Mouse (Mus musculus): ENCODE data around the gene Ubash3b. TPM values are rescaled to one million over a fixed set of nuclear protein-coding genes. Genes with fewer than 3 reads are reported as not detected.
A peak's percentile ranks its signal among the peaks of the same experiment; 100 is the strongest.

Gene Ubash3b
- polyA plus RNA-seq, 1 experiment from 2014 or later, result 5.7 TPM

DNA sequence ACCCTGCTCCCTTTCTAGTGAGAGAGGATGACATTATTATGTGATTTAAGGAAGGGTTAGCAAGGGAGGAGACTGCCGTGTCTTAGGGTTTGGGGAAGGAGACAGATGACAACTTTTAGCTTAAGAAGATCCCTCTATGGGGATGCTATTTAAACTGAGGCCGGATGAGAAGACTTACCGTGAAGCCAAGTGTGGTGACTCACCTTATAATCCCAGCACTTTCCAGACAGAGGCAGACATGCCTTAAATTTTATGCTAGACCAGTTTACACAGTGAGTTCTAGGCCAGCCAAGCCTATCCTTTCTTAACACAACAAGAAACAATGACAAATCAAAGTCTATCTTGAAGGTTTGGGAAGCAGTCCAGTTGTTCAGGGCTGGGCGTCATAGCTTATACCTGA is 26.4 kb upstream of the Ubash3b start:
- Histone ChIP-seq H3K4me2 (no peak overlapping the region), H3K27me3 (no peaks in the 10 kb centered on the region), H3K9ac (no peak overlapping the region), H3K36me3 (replicated peaks) (no peaks in the 10 kb centered on the region), H3K27ac (replicated peaks) (no peak overlapping the region), H3K4me1 (replicated peaks) (0 out of 2 replicates have a peak, but pooled peaks cover 4% of the 10 kb centered on the region), H3K4me3 (replicated peaks) (no peak overlapping the region), H3K9me3 (replicated peaks) (no peaks in the 10 kb centered on the region)
- no peak for ATAC-seq (ENCODE audit: insufficient read depth)
- 67% methylated on average over 4 of the region's 4 CpGs for WGBS (ENCODE audit: insufficient replicate concordance)

DNA sequence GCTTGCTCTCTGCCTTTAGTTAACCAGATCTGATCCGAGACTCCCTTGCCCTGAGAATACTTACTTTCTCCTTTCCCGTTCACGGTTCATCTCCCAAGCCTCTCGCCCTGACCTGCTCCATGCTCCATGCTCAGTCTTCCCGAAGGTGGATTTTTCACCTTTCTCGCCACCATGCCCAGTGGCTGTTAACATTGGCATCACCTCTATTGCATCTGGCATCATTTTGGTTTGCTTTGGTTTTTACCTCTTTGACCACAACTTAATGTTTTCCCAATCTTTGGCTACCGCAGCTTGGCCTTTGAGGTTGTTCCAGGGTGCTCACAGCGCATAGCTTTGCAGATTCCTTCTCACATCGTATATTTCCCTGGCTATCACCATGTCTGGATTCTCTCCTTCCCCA is 26.0 kb upstream of the Ubash3b start:
- H3K27me3 ChIP-seq, result no peaks in the 10 kb centered on the region
- no peak overlapping the region for H3K9ac ChIP-seq
- H3K4me2 ChIP-seq, result no peak overlapping the region
- WGBS (ENCODE audit: insufficient replicate concordance), result 78% methylated on average over 9 of the region's 9 CpGs
- no peak for ATAC-seq (ENCODE audit: insufficient read depth)
- H3K36me3 ChIP-seq (replicated peaks), result no peaks in the 10 kb centered on the region
- H3K4me1 ChIP-seq (replicated peaks), result 0 out of 2 replicates have a peak, but pooled peaks cover 4% of the 10 kb centered on the region
- H3K27ac ChIP-seq (replicated peaks), result no peak overlapping the region
- H3K9me3 ChIP-seq (replicated peaks), result no peaks in the 10 kb centered on the region
- H3K4me3 ChIP-seq (replicated peaks), result no peak overlapping the region

DNA sequence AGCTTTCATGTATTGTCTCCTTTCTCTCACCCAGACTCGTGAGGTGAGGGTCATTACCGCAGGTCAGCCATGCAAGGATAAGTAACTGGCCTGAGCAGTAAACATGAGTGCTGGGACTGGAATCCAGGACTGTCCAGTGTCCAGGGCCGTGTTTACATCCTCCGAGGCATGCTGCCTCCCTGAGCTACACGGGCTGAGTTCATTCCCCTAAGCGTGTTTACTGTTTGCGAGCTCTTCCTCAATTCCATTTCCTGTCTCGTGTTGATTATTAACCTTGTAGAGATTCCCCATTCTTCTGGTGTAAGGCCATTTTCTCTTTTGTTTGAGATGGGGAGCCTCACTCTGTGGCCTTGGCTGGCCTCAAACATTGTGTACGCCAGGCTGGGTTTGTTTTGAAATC is 23.8 kb upstream of the Ubash3b start:
- Histone ChIP-seq H3K27ac (replicated peaks) (no peak overlapping the region), H3K9ac (no peak overlapping the region), H3K36me3 (replicated peaks) (no peaks in the 10 kb centered on the region), H3K4me1 (replicated peaks) (0 out of 2 replicates have a peak, but pooled peaks cover 4% of the 10 kb centered on the region), H3K27me3 (no peaks in the 10 kb centered on the region), H3K4me3 (replicated peaks) (no peak overlapping the region), H3K9me3 (replicated peaks) (no peaks in the 10 kb centered on the region), H3K4me2 (no peak overlapping the region)
- no peak for ATAC-seq (ENCODE audit: insufficient read depth)
- WGBS (ENCODE audit: insufficient replicate concordance), result 43% methylated on average over 9 of the region's 9 CpGs

DNA sequence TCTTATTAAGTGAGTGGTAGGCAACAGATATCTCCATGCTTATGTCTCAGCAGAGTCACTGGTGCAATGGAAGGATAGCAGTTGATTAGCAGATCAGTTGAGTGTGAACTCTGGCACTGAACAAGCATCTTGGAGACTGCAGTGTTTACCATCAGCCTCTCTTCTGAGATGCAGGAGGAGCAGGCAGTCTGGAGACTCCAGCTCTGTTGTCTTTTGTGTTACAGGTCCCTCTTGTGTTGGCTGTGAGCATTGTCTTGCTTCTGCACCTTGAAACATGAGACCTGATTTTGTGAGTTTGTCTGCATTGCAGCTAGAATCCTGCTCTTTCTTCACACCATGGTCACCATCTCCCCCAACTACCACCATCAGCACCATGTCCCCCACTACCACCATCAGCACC is 21.1 kb upstream of the Ubash3b start:
- ATAC-seq (ENCODE audit: insufficient read depth), result no peak
- Histone ChIP-seq H3K4me1 (replicated peaks) (0 out of 2 replicates have a peak, but pooled peaks cover 4% of the 10 kb centered on the region), H3K36me3 (replicated peaks) (no peaks in the 10 kb centered on the region), H3K9me3 (replicated peaks) (no peaks in the 10 kb centered on the region), H3K9ac (no peak overlapping the region), H3K4me2 (no peak overlapping the region), H3K4me3 (replicated peaks) (no peak overlapping the region), H3K27ac (replicated peaks) (no peak overlapping the region), H3K27me3 (no peaks in the 10 kb centered on the region)

DNA sequence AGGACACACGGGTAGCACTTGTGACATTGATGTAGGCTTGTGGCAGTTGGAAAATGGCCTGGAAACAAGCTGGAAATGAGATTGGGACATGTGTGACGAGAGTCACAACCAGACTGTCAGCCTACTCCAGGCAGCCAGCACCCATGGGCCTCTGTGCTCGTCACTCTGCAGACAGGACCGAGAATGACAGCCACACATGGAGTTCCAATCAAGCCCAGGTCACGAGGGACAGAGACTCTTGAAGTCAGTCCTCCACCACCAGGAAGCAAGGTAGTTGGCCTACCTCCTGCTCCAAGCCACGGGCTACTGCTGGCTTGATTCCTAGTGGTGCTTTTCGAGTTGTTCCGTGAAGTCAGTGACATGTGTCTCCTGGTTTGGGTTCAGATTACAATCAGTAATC is 20.3 kb upstream of the Ubash3b start:
- WGBS (ENCODE audit: insufficient replicate concordance), result 44% methylated on average over 8 of the region's 8 CpGs
- Histone ChIP-seq H3K4me1 (replicated peaks) (0 out of 2 replicates have a peak, but pooled peaks cover 4% of the 10 kb centered on the region), H3K36me3 (replicated peaks) (no peaks in the 10 kb centered on the region), H3K27ac (replicated peaks) (no peak overlapping the region), H3K9me3 (replicated peaks) (no peaks in the 10 kb centered on the region), H3K9ac (no peak overlapping the region), H3K4me3 (replicated peaks) (no peak overlapping the region), H3K27me3 (no peaks in the 10 kb centered on the region), H3K4me2 (no peak overlapping the region)
- no peak for ATAC-seq (ENCODE audit: insufficient read depth)

DNA sequence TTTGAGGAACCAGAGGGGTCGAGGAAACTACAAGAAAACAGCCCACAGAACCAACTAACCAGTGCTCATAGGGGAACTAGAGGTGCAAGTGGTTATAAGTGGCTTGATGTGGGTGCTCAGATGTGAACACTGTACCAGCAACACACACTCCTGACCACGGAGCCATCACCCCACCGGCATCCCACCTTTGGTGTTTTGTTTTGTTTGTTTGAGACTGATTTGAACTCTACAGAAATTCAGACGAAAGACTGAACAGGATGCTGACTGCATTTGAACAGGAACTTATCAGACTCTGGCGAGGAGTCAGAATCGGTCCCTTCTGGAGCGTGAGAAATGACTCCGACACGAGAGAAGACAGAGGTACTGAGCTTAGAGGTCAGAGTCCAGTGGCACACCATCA is 19.9 kb upstream of the Ubash3b start:
- Histone ChIP-seq H3K9ac (no peak overlapping the region), H3K9me3 (replicated peaks) (no peaks in the 10 kb centered on the region), H3K4me3 (replicated peaks) (no peak overlapping the region), H3K4me1 (replicated peaks) (0 out of 2 replicates have a peak, but pooled peaks cover 4% of the 10 kb centered on the region), H3K27me3 (no peaks in the 10 kb centered on the region), H3K36me3 (replicated peaks) (no peaks in the 10 kb centered on the region), H3K4me2 (no peak overlapping the region), H3K27ac (replicated peaks) (no peak overlapping the region)
- 39% methylated on average over 9 of the region's 9 CpGs for WGBS (ENCODE audit: insufficient replicate concordance)
- ATAC-seq (ENCODE audit: insufficient read depth), result no peak

DNA sequence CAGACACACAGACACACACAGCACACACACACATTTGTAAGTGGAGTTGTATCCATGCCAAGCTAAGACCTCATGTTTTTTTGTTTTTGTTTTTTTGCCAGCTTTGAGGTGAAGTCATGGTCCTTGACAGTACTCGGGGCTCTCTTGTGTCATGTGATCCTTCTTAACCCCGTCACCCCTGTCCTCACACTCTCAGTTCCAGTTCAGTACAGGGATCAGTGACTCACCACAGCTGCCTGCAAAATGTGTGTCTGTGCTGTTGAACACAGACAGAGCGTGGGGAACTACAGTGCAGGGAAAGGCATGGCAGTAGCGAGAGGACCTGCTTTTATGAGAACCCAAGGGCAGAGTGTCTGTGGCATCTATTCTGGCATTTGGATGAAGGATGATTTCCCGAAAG is 17.6 kb upstream of the Ubash3b start:
- Histone ChIP-seq H3K9ac (no peak overlapping the region), H3K9me3 (replicated peaks) (no peaks in the 10 kb centered on the region), H3K4me3 (replicated peaks) (no peak overlapping the region), H3K27ac (replicated peaks) (no peak overlapping the region), H3K4me2 (no peak overlapping the region), H3K36me3 (replicated peaks) (no peaks in the 10 kb centered on the region), H3K27me3 (peaks cover 4% of the 10 kb centered on the region; the same call in 1 of the 2 replicates), H3K4me1 (replicated peaks) (no peaks in the 10 kb centered on the region)
- no peak for ATAC-seq (ENCODE audit: insufficient read depth)
- WGBS (ENCODE audit: insufficient replicate concordance), result 67% methylated on average over 5 of the region's 5 CpGs

DNA sequence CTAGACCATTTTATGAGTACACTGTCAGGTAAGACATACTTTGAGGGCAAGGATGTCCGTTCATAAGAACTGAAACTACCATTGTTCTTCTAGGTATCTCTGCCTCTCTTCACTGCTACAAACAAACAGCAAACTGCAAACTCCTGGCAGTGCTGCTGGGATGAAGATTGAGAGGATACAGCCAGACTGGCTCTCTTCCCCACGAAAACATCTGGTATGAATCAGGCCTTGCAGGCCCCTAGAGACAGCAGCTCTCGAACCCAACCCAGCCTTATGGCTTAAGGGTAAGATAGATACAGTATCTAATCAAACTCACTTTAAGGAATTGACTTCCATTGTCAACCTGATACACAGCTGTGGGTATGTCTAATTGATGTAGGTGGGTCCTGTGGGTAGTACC is 11.7 kb upstream of the Ubash3b start:
- Histone ChIP-seq H3K27ac (replicated peaks) (no peak overlapping the region), H3K4me1 (replicated peaks) (peaks cover 40% of the 10 kb centered on the region), H3K4me2 (no peak overlapping the region), H3K9ac (no peak overlapping the region), H3K4me3 (replicated peaks) (no peak overlapping the region), H3K36me3 (replicated peaks) (no peaks in the 10 kb centered on the region), H3K9me3 (replicated peaks) (no peaks in the 10 kb centered on the region), H3K27me3 (peaks cover 5% of the 10 kb centered on the region; the same call in 1 of the 2 replicates)
- 43% methylated on average over 3 of the region's 3 CpGs for WGBS (ENCODE audit: insufficient replicate concordance)
- ATAC-seq (ENCODE audit: insufficient read depth), result no peak

DNA sequence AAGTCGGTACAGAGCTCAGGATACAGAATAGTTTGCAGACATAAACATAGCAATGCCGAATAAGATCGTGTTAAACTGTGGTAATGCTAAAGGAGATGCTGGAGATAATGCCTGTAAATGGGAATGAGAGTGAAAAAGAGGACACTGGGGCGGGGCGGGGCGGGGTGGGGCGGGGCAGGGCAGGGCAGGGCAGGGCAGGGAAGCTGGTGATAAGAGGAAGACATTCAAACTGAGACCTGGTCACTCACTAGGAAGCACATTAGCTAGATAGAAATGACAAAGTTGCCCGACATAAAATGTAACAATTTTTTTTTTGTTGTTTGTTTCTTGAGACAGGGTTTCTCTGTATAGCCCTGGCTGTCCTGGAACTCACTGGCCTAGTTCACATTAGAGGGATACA is 10.9 kb upstream of the Ubash3b start:
- Histone ChIP-seq H3K4me3 (replicated peaks) (no peak overlapping the region), H3K4me1 (replicated peaks) (peaks cover 42% of the 10 kb centered on the region), H3K9me3 (replicated peaks) (no peaks in the 10 kb centered on the region), H3K4me2 (peak overlapping the region; percentile 31), H3K27ac (replicated peaks) (no peak overlapping the region), H3K27me3 (peaks cover 5% of the 10 kb centered on the region; the same call in 1 of the 2 replicates), H3K36me3 (replicated peaks) (no peaks in the 10 kb centered on the region), H3K9ac (no peak overlapping the region)
- ATAC-seq (ENCODE audit: insufficient read depth), result peak; percentile 64; the same call in 1 of the 2 replicates
- WGBS (ENCODE audit: insufficient replicate concordance), result 30% methylated on average over 8 of the region's 8 CpGs

DNA sequence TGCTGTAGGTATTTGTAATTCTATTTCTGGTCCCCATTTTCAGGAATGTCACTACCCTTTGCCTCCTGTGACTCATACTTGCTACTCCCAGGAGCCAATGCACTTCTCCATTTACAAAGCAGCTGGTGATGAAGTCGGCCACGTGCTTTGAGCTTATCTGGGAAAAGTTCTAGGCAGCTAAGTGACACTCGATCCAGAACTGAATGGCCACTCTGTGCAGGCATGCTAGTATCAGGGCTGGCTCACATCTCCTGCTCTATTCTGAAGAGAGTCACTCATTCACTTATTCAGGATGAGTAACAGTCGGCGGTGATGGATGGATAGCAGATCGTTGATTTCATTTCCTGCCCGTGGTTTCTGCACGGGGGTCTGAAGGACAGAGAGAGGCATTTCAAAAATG is 8.5 kb upstream of the Ubash3b start:
- no peak overlapping the region for H3K4me3 ChIP-seq (replicated peaks)
- H3K4me1 ChIP-seq (replicated peaks), result peaks cover 45% of the 10 kb centered on the region
- H3K9ac ChIP-seq, result no peak overlapping the region
- H3K27ac ChIP-seq (replicated peaks), result no peak overlapping the region
- H3K36me3 ChIP-seq (replicated peaks), result no peaks in the 10 kb centered on the region
- H3K9me3 ChIP-seq (replicated peaks), result no peaks in the 10 kb centered on the region
- no peak for ATAC-seq (ENCODE audit: insufficient read depth)
- no peak overlapping the region for H3K4me2 ChIP-seq
- H3K27me3 ChIP-seq, result peaks cover 5% of the 10 kb centered on the region; the same call in 1 of the 2 replicates
- WGBS (ENCODE audit: insufficient replicate concordance), result 14% methylated on average over 8 of the region's 8 CpGs

DNA sequence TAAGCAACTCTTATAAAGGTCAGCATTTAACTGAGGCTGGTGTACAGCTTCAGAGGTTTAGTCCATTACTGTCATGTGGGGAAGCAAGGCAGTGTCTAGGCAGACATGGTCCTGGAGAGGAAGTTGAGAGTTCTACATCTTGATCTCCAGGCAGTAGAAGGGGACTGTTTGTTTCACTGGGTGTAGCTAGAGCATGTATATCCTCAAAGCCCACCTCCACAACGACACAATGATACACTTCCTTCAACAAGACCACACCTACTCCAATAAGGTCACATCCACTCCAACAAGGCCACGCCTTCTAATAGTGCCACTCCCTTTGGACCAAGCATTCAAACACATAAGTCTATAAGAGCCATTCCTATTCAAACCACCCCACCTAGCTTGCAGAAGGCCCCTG is 7.2 kb upstream of the Ubash3b start:
- no peaks in the 10 kb centered on the region for H3K9me3 ChIP-seq (replicated peaks)
- no peaks in the 10 kb centered on the region for H3K36me3 ChIP-seq (replicated peaks)
- 29% methylated on average over 2 of the region's 2 CpGs for WGBS (ENCODE audit: insufficient replicate concordance)
- H3K4me3 ChIP-seq (replicated peaks), result no peak overlapping the region
- no peak overlapping the region for H3K4me2 ChIP-seq
- no peak overlapping the region for H3K27ac ChIP-seq (replicated peaks)
- H3K9ac ChIP-seq, result no peak overlapping the region
- ATAC-seq (ENCODE audit: insufficient read depth), result no peak
- H3K27me3 ChIP-seq, result no peaks in the 10 kb centered on the region; the same call in 1 of the 2 replicates
- peaks cover 43% of the 10 kb centered on the region for H3K4me1 ChIP-seq (replicated peaks)

DNA sequence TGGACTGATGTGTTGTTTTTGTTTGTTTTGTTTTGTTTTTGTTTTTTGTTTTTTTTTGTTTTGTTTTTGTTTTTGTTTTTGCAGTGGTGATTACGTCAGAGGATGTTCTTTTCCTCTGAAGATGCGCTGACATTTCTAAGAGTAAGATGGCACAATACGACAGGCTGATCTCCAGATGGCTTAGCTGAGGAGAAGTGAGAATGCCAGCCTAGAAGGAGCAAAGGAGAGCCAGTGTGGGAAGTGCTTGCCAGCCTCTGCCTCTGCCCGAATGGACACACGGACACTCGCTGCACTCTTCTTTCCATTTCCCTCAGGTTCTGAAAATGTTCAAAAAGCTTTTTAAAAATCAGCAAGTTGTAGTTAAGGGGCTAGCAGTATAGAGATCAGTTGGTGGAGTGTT is 6.7 kb upstream of the Ubash3b start:
- H3K27me3 ChIP-seq, result no peaks in the 10 kb centered on the region
- no peak overlapping the region for H3K4me3 ChIP-seq (replicated peaks)
- ATAC-seq (ENCODE audit: insufficient read depth), result no peak
- 75% methylated on average over 6 of the region's 6 CpGs for WGBS (ENCODE audit: insufficient replicate concordance)
- no peak overlapping the region for H3K27ac ChIP-seq (replicated peaks)
- H3K36me3 ChIP-seq (replicated peaks), result no peaks in the 10 kb centered on the region
- H3K4me2 ChIP-seq, result no peak overlapping the region
- peaks cover 39% of the 10 kb centered on the region for H3K4me1 ChIP-seq (replicated peaks)
- H3K9me3 ChIP-seq (replicated peaks), result no peaks in the 10 kb centered on the region
- H3K9ac ChIP-seq, result no peak overlapping the region
